Mouse (Mus musculus) macrophage (primary cell): ENCODE data around the gene Ptgfrn. TPM values are rescaled to one million over a fixed set of nuclear protein-coding genes. Genes with fewer than 3 reads are reported as not detected.

ENCODE experiments used
- H3K27ac ChIP-seq: fragments of 350-480 bp; formaldehyde crosslinking; 2 replicates; pipeline ENCODE4 v1.9.0; 2021
- H3K36me3 ChIP-seq: fragments of 350-480 bp; formaldehyde crosslinking; 2 replicates; pipeline ENCODE4 v1.9.0; 2021; ENCODE audit errors: inconsistent target
- H3K4me3 ChIP-seq: fragments of 350-480 bp; formaldehyde crosslinking; 2 replicates; pipeline ENCODE4 v1.9.0; 2021; ENCODE audit errors: inconsistent target
- H3K79me2 ChIP-seq: fragments of 350-480 bp; formaldehyde crosslinking; 2 replicates; pipeline ENCODE4 v1.9.0; 2021; ENCODE audit errors: inconsistent target
- WGBS: methylation state at CpG from one replicate; pipeline ENCODE4 v1.1.7; 2026; ENCODE audit warnings: inconsistent platforms; ENCODE audit not compliant: missing documents; 5-methylcytosine and 5-hydroxymethylcytosine counted together
- polyA plus RNA-seq: library from polyadenylated mRNA; stranded (reverse); fragments of 250-400 nt; gene quantifications from 3 replicates; pipeline ENCODE4 v1.2.4, GENCODE M21; 2018; ENCODE audit warnings: inconsistent platforms

Gene Ptgfrn
- polyA plus RNA-seq, 1 experiment from 2014 or later: 0.67 TPM

GRCm38 (mm10) chr3:101078344-101078743 is 31.7 kb downstream of the Ptgfrn start:
- Histone ChIP-seq H3K27ac (no peak overlapping the region), H3K4me3 (no peak overlapping the region), H3K36me3 (no peaks in the 10 kb centered on the region), H3K79me2 (no peaks in the 10 kb centered on the region)
- 91% methylated on average over 1 of the region's 1 CpGs for WGBS

DNA sequence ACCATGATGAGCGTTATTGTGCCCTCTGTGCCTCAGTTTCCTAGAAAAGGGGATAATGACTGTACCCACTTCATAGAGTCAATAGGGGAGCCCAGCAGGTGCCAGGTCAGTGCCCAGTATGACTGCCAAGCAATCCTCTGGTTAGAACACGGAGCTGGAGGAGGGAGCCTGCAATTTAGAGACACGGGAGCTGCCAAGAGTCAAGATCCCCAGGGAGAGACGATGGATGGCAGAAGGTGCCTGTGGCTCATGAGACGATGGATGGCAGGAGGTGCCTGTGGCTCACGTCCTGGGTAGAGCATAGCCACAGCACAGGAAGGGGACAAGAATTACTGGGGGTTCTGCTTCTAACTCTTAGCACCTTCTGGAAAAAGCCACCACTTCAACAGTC is 32.4 kb downstream of the Ptgfrn start:
- Histone ChIP-seq H3K36me3 (no peaks in the 10 kb centered on the region), H3K79me2 (no peaks in the 10 kb centered on the region), H3K27ac (no peak overlapping the region), H3K4me3 (no peak overlapping the region)
- WGBS: 95% methylated on average over 6 of the region's 6 CpGs

- WGBS: 96% methylated on average over 25 of the region's 25 CpGs
- Histone ChIP-seq H3K36me3 (no peaks in the 10 kb centered on the region), H3K4me3 (no peak overlapping the region), H3K79me2 (no peaks in the 10 kb centered on the region), H3K27ac (no peak overlapping the region)
These were observed 32.9 kb downstream of the Ptgfrn start for GRCm38 (mm10) chr3:101076966-101077709.

DNA sequence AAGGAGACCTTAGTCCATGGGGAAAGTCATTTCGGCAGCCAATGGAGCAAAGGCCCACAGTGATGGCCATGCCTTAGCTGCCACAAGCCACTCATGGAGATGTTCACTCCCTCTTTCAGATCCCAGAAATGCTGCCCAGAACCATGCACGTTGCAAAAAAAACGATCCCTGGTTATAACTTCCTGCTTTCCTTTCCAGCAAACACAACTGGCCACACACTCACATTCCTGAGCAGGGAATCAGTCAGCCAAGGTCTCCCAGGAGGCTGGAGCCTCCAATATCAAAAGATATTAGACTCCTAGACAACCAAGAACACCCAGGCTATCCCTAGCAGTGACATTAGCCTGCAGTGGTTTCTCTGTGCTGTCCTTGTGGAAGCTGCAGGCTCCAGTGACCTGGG is 34.2 kb downstream of the Ptgfrn start:
- H3K27ac ChIP-seq: no peak overlapping the region
- WGBS: 85% methylated on average over 3 of the region's 3 CpGs
- no peaks in the 10 kb centered on the region for H3K79me2 ChIP-seq
- no peak overlapping the region for H3K4me3 ChIP-seq
- H3K36me3 ChIP-seq: no peaks in the 10 kb centered on the region

- no peaks in the 10 kb centered on the region for H3K79me2 ChIP-seq
- WGBS: 85% methylated on average over 9 of the region's 9 CpGs
- H3K36me3 ChIP-seq: no peaks in the 10 kb centered on the region
- no peak overlapping the region for H3K27ac ChIP-seq
- H3K4me3 ChIP-seq: no peak overlapping the region
These were observed 36.7 kb downstream of the Ptgfrn start for GRCm38 (mm10) chr3:101073384-101073783.

GRCm38 (mm10) chr3:101072506-101073215 is 37.4 kb downstream of the Ptgfrn start:
- H3K4me3 ChIP-seq: no peak overlapping the region
- H3K36me3 ChIP-seq: no peaks in the 10 kb centered on the region
- H3K79me2 ChIP-seq: no peaks in the 10 kb centered on the region
- WGBS: 86% methylated on average over 15 of the region's 15 CpGs
- H3K27ac ChIP-seq: no peak overlapping the region

DNA sequence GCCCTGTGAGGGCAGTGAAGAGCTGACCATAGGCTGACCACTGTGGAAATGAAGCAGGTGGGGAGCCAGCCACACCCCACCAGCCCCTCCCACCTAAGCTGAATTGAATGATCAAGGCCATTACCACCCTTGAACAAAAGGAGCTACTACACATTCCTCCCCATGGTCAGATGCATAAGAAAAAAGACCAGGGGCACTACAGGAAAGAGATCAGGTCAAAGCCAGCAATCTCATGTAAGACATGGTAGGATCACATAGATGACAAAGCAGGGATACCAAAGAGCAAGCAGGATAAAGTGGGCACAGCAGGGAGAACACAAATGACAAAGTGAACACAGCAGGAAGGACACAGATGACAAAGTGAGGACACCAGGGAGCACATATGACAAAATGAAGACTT is 38.5 kb downstream of the Ptgfrn start:
- Histone ChIP-seq H3K79me2 (no peaks in the 10 kb centered on the region), H3K4me3 (no peak overlapping the region), H3K27ac (no peak overlapping the region), H3K36me3 (no peaks in the 10 kb centered on the region)

DNA sequence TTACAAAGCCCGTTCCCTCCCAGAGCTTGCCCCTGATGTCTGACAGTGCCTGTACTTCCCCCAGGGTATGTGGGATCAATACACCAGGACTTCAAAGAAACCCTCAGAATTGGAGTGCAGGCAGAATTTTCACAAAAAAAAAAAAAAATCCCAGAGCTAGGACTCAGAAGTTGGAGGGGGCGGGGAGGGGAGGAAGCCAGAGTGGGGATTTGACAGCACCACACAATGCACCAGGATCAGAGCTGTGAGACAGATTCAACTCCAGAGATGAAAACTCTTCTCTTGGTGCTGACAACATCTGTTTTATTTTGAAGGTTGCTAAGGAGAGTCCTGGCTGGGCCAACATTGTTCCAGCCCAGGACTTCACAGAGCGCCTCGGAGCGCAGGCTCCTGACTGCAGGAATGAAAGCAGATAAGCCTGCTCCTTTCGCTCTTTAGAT is 39.3 kb downstream of the Ptgfrn start:
- no peaks in the 10 kb centered on the region for H3K79me2 ChIP-seq
- 98% methylated on average over 5 of the region's 6 CpGs for WGBS
- H3K4me3 ChIP-seq: no peak overlapping the region
- no peak overlapping the region for H3K27ac ChIP-seq
- no peaks in the 10 kb centered on the region for H3K36me3 ChIP-seq

GRCm38 (mm10) chr3:101070230-101070795 is 39.8 kb downstream of the Ptgfrn start:
- no peaks in the 10 kb centered on the region for H3K36me3 ChIP-seq
- no peak overlapping the region for H3K4me3 ChIP-seq
- 78% methylated on average over 10 of the region's 10 CpGs for WGBS
- H3K27ac ChIP-seq: no peak overlapping the region
- no peaks in the 10 kb centered on the region for H3K79me2 ChIP-seq

GRCm38 (mm10) chr3:101068701-101069100 is 41.4 kb downstream of the Ptgfrn start:
- H3K4me3 ChIP-seq: no peak overlapping the region
- no peaks in the 10 kb centered on the region for H3K36me3 ChIP-seq
- H3K79me2 ChIP-seq: no peaks in the 10 kb centered on the region
- 93% methylated on average over 5 of the region's 5 CpGs for WGBS
- H3K27ac ChIP-seq: no peak overlapping the region

DNA sequence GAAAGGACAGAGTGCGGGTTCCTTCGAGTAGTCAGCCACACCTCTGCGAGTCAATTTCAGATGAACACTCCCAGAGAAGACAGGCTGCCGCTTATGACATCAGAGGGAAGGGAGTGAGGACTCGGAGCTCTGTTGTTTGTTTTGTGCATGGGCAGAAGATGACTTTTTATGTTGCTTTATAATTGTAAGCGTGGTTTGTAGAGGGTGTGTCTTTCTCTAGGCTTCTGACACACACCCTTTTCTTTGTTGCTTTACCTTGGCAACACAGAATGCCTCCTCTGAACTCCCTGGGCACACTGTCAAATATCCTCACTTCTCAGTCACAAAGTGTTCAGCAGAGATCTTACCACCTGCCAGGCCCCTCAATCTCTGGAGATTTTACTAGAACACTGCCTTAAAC is 43.9 kb downstream of the Ptgfrn start:
- H3K36me3 ChIP-seq: no peaks in the 10 kb centered on the region
- H3K4me3 ChIP-seq: no peak overlapping the region
- no peaks in the 10 kb centered on the region for H3K79me2 ChIP-seq
- no peak overlapping the region for H3K27ac ChIP-seq
- 89% methylated on average over 6 of the region's 6 CpGs for WGBS

GRCm38 (mm10) chr3:101061865-101062585 is 48.1 kb downstream of the Ptgfrn start:
- H3K4me3 ChIP-seq: no peak overlapping the region
- WGBS: 91% methylated on average over 7 of the region's 7 CpGs
- no peaks in the 10 kb centered on the region for H3K79me2 ChIP-seq
- H3K27ac ChIP-seq: no peak overlapping the region
- H3K36me3 ChIP-seq: no peaks in the 10 kb centered on the region

GRCm38 (mm10) chr3:101059214-101059613 is 50.9 kb downstream of the Ptgfrn start:
- H3K27ac ChIP-seq: no peak overlapping the region
- H3K4me3 ChIP-seq: no peak overlapping the region
- H3K36me3 ChIP-seq: no peaks in the 10 kb centered on the region
- no peaks in the 10 kb centered on the region for H3K79me2 ChIP-seq
- 38% methylated on average over 4 of the region's 4 CpGs for WGBS

GRCm38 (mm10) chr3:101058203-101058602 is 51.9 kb downstream of the Ptgfrn start:
- 35% methylated on average over 2 of the region's 2 CpGs for WGBS

GRCm38 (mm10) chr3:101055216-101055615 is 54.9 kb downstream of the Ptgfrn start:
- Histone ChIP-seq H3K4me3 (no peak overlapping the region), H3K79me2 (no peaks in the 10 kb centered on the region), H3K27ac (no peak overlapping the region), H3K36me3 (no peaks in the 10 kb centered on the region)
- WGBS: 89% methylated on average over 8 of the region's 8 CpGs

More at GRCm38 (mm10) chr3:101058203-101058602, 51.9 kb downstream of the Ptgfrn start:
- Histone ChIP-seq H3K4me3 (no peak overlapping the region), H3K27ac (no peak overlapping the region), H3K36me3 (no peaks in the 10 kb centered on the region), H3K79me2 (no peaks in the 10 kb centered on the region)
